Mouse (Mus musculus) activated CD4-positive, CD25-positive, alpha-beta regulatory T cell, adult 9 weeks (primary cell): ENCODE results near the gene Tmem110. TPM values are rescaled to one million over a fixed set of nuclear protein-coding genes. Genes with fewer than 3 reads are reported as not detected.

Experiments
- polyA plus RNA-seq: library from polyadenylated mRNA; unstranded; fragments of 100-300 nt; shearing (Covaris generic); gene quantifications from one replicate; pipeline ENCODE4 v1.2.1, GENCODE M21; 2017

The Tmem110 gene
- polyA plus RNA-seq, result 3.6 TPM

DNA sequence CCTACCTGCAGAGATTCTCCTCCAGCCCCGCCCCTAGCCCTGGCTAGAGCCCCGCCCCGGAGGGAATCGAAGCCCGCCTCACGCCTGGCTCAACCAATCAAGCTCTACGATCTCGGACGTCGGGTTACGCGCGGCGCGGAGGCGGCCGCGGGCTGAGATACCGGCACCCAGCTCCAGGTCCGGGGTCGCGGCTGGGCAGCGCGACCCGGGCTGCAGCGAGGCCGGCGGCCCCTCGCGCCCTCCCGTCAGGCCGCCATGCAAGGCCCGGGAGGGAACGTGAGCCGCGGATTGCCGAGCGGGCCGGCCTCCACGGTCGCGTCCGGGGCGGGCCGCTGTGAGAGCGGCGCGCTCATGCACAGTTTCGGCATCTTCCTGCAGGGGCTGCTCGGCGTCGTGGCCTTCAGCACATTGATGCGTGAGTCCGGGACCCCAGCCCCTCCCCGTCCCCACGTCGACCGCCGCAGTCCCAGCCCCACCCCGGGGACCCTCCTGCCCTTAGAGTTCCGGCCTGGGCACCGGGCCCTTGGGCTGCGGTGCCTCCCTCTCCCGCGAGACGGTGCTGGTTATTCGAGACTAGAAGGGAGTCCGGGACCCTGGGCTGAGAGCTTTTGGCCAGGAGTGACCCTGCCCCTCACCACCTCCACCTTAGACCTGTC is at the start of gene Tmem110:
Gene Tmem110 (plus strand): TSS at position 115 of the 656 bp plus-strand sequence.

DNA sequence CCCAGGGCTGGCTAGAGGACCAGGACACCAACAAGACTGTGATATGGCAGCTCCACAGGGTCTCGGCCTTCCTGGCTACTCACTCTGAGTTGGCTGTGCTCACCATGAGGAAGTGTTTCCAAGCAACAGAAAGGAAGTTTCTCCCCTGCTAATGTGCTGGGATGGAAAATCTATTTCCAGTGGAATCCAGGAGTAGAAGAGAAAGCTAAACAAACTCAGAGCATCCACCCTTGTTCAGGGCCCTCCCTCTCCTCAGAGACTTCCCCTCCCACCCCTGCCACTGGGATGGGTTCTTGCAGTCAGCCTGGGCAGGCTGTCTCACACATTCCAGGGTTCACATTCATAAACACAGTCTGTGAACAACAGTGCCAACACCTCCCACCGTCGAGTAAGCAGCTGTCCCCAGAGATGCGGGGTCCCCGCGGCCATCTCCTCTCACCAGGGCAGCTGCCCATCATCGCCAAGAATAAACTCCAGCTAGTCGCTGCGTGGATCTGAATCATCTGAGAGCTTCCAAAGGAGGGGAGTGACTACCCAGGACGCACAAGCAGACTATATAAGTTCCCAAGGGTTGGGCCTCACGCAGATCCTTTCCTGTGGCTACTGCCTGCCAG is 53.7 kb downstream of the Tmem110 start, which contains the start of gene Mustn1:
Gene Mustn1 (plus strand): TSS at position 243 of the 614 bp plus-strand sequence.

DNA sequence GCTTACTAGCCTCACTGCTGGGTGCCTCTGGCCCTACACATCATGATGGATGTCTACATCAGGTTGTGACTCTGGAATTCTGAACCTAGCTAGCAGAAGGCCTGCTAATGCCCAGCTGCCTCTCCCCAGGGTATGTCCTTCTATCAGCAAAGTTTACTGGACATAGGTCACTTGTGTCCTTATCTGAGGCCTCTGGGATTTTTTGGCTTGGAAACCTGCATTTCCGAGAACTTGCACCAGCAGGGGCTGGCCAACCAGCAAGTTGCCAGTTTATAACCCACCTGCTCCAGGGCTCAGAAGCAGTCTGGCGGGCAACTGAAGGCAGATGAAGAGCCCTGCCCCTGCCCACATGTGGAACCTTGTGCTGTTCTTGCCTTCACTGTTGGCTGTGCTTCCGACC is 60.8 kb downstream of the Tmem110 start, which contains the start of gene Itih4:
Gene Itih4 (plus strand): TSS at position 273 of the 400 bp plus-strand sequence.

DNA sequence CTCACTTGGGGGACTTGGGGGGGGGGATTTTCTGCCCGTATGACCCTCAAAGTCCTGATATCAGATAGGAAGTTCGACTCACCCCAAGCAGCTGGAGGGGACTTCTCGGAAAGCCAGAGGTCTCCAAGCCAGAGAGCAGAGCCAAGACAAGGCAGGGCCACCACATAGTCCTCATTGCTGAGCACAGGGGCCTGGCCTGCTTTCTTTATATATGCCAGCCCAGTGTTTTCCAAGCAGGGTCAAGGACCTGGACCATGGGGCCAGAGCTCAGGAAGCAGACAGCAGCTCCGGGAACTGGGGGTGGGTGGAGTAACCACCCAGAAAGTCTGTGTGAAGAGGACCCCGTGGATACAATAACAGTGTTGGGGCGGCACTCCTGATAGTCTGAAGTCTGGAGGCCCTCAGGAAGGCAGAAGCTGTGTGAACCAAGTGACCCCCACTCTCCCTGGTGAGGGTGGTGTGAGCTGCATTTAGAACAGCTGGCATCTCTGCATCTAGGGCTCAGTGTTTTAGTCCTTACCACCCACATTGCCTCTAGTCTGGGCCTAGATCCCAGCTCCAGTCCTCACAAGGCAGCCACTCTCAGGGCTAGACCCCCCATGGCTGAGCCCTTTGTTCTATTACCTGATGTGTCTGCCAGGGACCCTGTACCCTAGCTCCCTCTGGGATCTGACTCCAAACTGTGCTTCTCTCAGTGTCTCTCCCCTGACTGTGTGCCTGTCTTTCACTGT is 98.2 kb downstream of the Tmem110 start, which contains the start of gene Itih3:
Gene Itih3 (minus strand): TSS at position 386 of the 731 bp plus-strand sequence.

Other genes with a start within 250 kb of the Tmem110 start
- gene Prkcd, start 199.4 kb upstream of the Tmem110 start, polyA plus RNA-seq, result 84.4 TPM
- gene Rft1, start 171.2 kb upstream of the Tmem110 start, polyA plus RNA-seq, result 13.3 TPM
- 13.9 TPM for gene Sfmbt1, start 110.7 kb upstream of the Tmem110 start, polyA plus RNA-seq
- gene Mustn1, start 53.6 kb downstream of the Tmem110 start, polyA plus RNA-seq, result 0.37 TPM
- not detected for gene Itih4, start 60.9 kb downstream of the Tmem110 start, polyA plus RNA-seq
- gene Itih3, start 98.2 kb downstream of the Tmem110 start, polyA plus RNA-seq, result not detected
- gene Itih1, start 117.7 kb downstream of the Tmem110 start, polyA plus RNA-seq, result not detected
- gene Nek4, start 125.8 kb downstream of the Tmem110 start, polyA plus RNA-seq, result 11.7 TPM
- gene Glt8d1, start 175.8 kb downstream of the Tmem110 start, polyA plus RNA-seq, result 8.5 TPM
- gene Spcs1, start 176.1 kb downstream of the Tmem110 start, polyA plus RNA-seq, result 367 TPM
- 40.6 TPM for gene Pbrm1, start 193.5 kb downstream of the Tmem110 start, polyA plus RNA-seq
- gene Gnl3, start 193.6 kb downstream of the Tmem110 start, polyA plus RNA-seq, result 84.0 TPM